Mouse (Mus musculus): ENCODE results near the gene Tulp2.

The Tulp2 gene

DNA sequence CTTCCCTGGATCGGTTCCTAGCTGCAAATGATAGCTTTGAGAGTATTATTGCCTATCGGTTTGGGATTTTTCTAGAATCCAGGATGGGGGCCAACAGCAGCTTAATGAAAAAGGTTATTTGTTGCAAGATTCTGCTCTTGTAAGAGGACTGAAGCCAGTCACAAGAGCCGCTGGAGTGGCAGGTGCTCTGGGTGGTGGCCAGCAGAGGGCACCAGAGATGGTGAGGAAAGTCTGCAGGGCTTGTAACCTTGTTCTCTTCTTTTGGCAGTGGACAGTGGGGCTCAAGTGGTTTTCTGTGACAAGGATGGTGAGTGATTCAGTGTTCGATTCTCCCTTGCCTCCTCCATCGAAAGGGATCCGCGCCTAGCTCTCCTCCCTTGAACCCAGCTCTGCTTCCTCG lies 74.1 kb downstream of the Tulp2 start:
- DNase-seq, result peak; percentile 88 to 94

DNA sequence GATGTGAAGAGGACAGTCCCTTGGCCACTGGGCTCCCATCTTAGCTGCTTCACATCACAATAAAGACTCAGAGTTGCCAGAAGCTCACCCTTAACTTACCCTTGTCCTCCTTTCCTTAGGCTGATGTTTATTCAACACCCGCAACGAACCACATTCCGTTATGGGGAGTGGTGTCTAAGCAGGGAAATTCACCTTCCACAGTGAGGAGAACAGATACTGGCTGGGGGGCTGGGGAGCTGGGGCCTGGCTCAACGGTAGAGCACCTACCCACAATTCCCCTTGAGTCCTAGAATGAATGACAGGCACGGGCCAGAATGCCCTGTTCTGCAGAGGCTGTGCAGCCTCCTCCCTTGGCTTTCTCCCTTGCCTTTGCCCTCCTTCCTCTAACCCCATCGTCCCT lies 77.2 kb downstream of the Tulp2 start:
- no peak for DNase-seq

DNA sequence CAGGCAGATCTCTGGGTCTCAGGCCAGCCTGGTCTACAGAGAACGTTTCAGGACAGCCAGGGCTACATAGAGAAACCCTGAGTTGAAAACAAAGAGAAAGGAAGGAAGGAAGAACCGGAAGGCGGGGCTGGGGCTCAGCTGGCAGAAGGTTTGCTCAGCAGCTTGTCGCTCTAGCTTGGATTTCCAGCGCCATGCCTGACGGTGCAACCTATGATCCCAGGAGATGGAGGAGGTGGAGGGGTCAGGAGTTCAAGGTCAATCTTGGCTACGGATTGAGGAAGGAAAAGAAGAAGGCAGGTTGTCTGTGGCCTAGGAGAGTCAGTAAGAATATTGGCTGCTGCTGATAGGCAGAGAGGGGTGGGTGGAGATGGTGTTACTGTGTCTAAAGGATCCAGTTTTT lies 78.6 kb downstream of the Tulp2 start:
- no peak for DNase-seq

DNA sequence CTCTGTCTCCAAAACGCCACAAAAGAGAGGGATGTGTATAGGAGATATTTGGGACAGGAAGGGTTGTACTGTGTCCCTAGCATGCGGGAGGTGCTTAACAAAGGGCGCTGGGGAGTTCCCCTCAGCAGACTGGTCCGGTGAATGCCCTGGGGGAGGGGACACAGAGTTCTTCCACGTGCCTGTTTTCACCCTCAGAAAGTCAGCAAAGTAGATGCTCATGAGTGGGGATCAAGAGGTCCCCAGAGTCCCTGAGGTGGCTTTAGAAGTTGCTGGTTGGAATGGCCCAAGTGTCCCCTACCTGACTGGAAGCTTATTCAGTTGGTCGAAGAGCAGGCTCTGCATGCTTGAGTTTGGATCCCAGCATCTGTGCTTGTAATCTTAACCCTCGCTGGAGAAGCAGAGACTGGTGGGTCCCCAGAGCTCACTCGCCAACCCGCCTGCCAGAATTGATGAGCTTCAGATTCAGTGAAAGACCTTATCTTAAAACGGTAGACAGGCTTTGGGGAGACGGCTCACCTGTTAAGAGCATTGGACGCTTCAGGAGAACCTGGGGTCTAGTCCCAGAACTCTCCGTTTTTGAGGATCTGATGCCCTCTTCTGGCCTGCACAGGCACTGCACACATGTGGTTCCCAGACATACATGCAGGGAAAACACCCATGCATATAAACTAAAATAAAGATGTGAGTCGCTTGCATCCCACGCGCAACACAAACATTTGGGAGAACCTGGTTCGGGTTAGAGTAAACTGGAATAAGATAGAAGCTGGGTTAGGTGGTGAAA lies 79.4 kb downstream of the Tulp2 start:
- peak; percentile 89 to 91 for DNase-seq

DNA sequence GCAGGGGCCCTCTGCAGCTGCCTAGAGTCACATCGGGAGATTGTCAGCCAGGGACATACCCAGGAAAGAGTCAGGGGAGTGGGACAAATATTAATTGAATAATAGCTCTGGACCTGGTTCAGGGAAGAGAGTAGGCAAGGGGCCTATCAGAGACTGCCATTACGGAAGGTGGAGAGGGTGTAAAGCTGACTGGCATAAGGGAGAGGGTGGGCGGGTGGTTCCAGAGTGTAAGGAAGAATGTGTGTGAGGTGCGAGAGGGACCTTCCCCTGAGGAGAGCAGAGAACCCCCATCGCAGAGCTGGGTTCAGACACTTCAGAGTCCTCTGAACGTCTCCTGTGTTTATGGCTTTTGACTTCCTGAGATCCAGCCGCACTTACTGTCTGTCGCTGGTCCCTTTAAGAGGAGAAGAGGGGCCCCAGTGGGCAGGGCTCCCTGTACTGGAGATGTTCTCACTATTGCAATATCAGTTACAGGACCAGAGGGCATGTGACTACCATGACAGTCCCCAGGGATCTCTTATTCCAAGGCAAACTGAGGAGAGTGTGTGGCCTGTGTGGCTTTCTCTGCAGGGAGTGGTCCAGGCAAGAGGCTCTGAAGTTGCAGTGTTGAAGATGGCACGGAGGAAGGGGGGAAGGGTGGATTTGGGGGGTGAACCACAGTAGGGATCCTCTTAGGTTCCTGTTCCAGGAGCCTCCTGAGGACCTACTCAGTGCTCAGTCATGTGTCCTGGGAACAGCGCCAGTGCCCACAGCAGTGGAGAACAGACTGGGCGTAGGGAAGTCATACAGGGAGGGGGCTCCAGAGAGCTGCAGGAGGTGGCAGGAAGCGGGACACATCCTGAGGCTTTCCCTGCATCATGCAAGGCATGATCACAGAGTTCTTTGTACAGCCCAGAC lies 80.2 kb downstream of the Tulp2 start:
- DNase-seq, result no peak

DNA sequence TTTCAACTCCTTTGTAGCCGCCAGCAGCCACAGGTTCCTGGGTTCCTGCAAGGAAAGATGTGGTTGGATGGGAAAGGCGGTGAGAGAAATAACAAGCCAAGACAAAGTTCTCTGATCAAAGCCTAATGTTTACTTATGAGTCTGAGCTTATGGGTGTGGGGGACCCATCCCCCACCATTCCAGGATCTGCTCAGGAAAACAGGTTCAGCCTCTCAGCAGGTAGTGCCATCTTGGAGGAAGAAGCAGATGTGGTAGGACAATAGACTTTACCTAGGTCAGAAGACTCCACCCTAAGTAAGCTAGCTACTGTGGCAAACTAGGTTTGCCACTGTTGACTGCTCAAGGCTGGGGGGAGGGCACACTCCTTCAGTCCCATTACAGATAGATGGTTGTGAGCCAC lies 83.1 kb downstream of the Tulp2 start:
- no peak for DNase-seq

DNA sequence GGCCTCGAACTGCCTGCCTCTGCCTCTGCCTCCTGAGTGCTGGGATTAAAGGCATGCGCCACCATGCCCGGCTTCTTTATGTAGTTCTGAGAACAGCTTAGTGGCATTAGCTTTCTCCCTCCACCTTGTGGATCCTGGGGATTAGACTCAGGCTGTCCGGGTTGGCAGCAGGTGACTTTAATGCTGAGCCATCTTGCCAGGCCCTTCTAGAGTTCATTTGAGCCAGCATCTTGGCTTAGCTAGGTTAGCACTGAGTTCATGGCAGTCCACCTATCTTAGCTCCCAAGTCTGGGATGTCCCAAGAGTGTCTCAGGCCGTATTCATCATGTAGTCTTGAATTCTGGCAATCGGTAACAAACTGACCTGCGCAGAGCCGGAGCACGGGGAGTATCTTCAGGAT lies 83.8 kb downstream of the Tulp2 start:
- DNase-seq, result no peak

DNA sequence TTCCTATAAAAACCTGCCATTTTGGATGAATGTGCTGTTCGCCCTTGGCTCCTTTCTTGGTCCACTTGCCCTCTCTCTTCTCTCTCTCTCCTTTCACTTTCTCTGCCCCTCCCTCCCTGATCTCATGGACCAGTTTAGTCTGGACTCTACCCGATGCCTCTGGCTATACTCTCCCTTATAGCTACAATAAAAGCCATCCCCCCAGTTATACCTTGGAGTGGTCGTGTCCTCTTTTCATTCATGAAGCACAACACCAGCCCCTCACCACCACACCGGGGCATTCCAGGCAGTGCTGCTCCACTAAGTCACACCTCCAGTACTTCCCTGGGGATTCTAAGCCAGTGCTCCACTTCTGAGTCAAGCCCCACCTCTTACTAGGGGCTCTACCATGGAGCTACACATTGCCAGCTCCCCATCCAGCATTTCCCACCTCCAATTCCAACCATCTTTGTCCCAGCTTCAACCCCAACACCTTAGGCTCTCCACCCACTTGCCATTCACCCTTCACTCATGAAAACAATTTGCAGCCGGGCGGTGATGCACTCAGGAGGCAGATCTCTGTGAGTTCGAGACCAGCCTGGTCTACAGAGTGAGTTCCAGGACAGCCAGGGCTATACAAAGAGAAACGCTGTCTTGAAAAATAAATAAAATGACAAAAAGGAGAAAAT lies 85.6 kb downstream of the Tulp2 start:
- no peak for DNase-seq

DNA sequence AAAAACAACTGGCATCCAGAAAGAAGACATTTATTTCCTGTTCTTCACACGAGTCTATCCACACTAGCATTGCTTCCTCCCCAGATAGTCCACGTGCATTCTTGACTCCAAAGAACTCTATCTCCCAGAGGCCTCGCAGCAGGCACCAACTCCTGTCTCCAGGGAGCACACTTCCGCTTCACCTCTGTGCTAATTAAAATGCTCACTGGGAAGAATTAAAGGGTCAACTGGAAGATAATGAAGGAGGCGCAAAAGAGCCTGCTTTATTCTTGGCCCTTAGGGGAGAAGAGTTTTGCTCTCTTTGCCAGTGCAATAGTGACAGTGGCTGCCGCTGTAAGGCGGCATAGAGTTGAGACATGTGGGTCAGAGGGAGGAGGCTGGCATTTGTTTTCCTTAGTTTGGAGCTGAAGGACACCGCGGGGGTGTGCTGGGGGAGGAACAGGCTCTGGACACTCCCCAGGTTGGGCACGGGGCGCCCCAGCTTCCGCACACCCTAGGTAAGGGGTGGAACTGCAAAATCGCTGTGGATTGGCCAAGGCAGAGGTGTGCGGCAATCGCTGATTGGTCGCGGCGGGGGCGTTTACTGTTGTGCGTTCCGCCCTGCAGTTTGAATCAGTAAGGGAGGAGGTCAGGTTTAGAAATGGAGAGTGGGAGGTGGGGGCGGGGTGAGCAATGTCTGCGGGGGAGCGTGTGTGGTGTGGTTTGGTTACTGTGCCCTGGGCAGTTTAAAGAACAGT lies 86.3 kb downstream of the Tulp2 start:
- DNase-seq, result peak; percentile 92

DNA sequence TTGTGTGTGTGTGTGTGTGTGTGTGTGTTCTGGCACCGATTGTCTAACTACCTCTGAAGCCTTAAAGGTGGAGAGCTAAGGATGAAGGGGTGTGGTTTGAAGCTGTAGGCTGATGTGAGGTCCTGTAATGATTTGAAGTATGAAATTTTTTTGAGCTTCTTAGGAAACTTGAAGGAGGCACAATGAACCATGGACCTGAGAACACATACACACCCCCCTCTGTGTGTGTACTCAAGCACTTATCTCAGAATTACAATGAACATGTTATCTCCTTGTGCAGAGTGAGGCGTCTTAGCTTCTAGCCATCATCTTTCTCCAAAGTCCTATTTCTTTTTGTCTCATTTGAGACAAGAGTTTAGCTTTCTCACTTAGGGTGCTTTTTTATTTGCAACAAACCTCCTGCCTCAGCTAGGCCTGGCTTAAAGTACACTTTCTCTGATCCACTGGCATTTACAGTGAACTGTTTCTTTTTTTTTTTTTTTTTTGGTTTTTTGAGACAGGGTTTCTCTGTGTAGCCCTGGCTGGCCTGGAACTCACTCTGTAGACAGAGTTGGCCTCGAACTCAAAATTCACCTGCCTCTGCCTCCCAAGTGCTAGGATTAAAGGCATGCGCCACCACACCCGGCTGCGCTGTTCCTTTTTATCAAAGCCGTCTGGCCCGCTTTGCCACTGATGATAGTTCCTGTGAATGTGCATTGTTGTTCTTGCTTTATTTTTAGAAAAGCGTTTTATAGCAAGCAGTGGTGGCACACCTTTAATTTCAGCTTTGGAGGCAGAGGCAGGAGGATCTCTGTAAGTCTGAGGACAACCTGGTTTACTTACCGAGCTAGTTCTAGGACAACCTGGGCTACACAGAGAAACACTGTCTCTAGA lies 87.2 kb downstream of the Tulp2 start:
- DNase-seq, result no peak

DNA sequence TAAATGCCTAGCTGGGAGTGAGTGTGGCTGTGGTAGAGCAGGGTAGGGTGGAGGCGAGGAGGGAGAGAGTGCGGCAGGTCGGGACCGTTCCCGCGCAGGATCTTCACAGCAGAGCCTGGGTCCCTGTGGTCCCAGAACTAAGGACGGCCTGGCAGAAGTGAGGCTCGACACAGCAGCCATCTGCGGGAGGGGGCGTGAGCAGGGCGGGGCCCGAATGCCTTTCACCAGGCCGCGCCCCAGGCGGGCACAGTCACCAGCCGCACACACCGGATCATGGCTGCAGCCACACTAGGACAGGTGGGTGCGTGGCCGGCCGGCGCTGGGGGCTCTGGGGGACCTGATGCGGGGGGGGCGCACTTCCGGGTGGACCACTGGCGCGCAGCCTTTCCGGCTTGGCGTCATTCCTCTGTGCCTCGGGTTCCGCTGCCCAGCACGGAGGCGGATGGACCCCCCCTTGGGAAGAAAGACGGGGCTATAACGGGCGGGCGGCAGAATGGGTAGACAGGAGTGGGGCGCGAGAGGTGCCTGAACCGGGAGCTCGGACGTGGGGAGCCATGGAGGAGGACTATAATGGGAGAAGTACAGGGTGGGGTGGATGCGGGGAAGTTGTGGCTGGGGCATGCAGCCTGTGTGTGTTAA lies 88.5 kb downstream of the Tulp2 start, which contains the start of gene Bcat2:
TSS of gene Bcat2 (plus strand) at position 51 of the 639 bp plus-strand sequence.
- DNase-seq, result peak; percentile 83 to 89

DNA sequence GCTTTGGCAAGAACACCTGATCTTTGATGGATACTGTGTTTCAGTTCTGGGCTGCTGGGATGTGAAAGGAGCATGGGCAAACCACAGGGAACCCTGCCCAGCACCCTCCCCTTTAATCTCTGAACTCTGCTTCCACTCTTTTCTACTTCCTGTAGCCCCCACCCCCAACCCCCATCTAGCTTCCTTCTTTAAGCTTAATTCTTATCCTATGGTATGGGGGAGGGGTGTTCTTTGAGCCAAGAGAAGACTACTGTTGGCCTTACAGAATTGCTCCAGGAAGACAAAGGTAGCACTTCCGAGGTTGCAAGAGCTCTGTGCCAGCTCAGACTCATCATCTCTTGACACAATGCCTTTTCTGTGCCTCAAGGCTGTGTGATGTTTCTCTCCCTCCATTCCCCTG lies 90.3 kb downstream of the Tulp2 start:
- no peak for DNase-seq

Data from cerebellum, postnatal 14 days (tissue).